8 mouse cellular contexts compared by ENCODE assay signal in genomic region chr1:120093482-120094134, GRCm38 (mm10). TPM values are rescaled to one million over a fixed set of nuclear protein-coding genes. Genes with fewer than 3 reads are reported as not detected.
A peak's percentile ranks its signal among the peaks of the same experiment; 100 is the strongest.
DNase-seq lines count a peak whose midpoint lies in the region; ATAC-seq and TF ChIP-seq lines count a peak whose summit lies in the region.
"Not testable (repeated sequence)": the region's sequence is repeated elsewhere in the genome, so short reads cannot be mapped to it uniquely, and the experiment has no call there.

No protein-coding gene starts in this region.

- DNase-seq in c-Kit-positive CD71-negative TER-119-negative erythroid progenitor cells, embryonic 14.5 days (ENCODE audit: low read depth): peak; percentile 73
- peak; percentile 90 for DNase-seq in forebrain, embryonic 11.5 days (ENCODE audit: low spot score)
- peak; percentile 89 to 93 for DNase-seq in heart, postnatal 10 days
- peak; percentile 81 to 92 for DNase-seq in layer of hippocampus, adult 2 months (ENCODE audit: low spot score in 2 of 2)
- DNase-seq in lung, adult 2 months: peak; percentile 89
- DNase-seq in ovary, postnatal 14 days (ENCODE audit: low spot score): peak; percentile 91
- peak; percentile 75 for DNase-seq in thymus, postnatal 0 days (ENCODE audit: low spot score)

- peak; percentile 85 for TF ChIP-seq CTCF in ES-Bruce4 (IDR thresholded peaks at IDR 0.05; ENCODE audit: low read depth, low read length)
- TF ChIP-seq CTCF in layer of hippocampus, adult 2 months (conservative IDR thresholded peaks at IDR 0.05): peak; percentile 84
- peak; percentile 98 for TF ChIP-seq CTCF in lung, adult 2 months (IDR thresholded peaks at IDR 0.05; ENCODE audit: insufficient read depth, low read length)

- WGBS in forebrain, embryonic 11.5 days: 52% methylated on average over 11 of the region's 14 CpGs
- WGBS in lung, adult 2 months: 48% methylated on average over 11 of the region's 14 CpGs

- H3K27me3 ChIP-seq in ES-Bruce4 (ENCODE audit: control insufficient read depth, insufficient read depth, low read length, poor library complexity, severe bottlenecking); forebrain, embryonic 11.5 days (ENCODE audit: control insufficient read depth, insufficient read depth, low read length): not testable (repeated sequence)

- intact Hi-C loops in heart, postnatal 10 days (cut with DNase I): loop anchor here (1.0 to 10.0 kb wide), 2 partner anchors 60 to 259 kb away; partner anchors contain the start of gene Ptpn4

- 0 out of 2 replicates have a peak, but pooled peaks have one; percentile 28 for TF ChIP-seq EP300 in ES-Bruce4 (IDR thresholded peaks at IDR 0.05; ENCODE audit: insufficient read depth, low read depth, low read length)

- not testable (repeated sequence) for H3K27ac ChIP-seq in ES-Bruce4 (ENCODE audit: insufficient read depth, low read length); forebrain, embryonic 11.5 days (ENCODE audit: low read depth, low read length); layer of hippocampus, adult 2 months

- H3K9me3 ChIP-seq in ES-Bruce4 (replicated peaks; ENCODE audit: control insufficient read depth, insufficient read depth, low read length, poor library complexity, severe bottlenecking): peaks cover 16% of the 10 kb centered on the region
- not testable (repeated sequence) for H3K9me3 ChIP-seq in forebrain, embryonic 11.5 days (ENCODE audit: control insufficient read depth, low read length)

- not testable (repeated sequence) for H3K9ac ChIP-seq in ES-Bruce4 (ENCODE audit: low read depth, poor library complexity, severe bottlenecking); forebrain, embryonic 11.5 days (ENCODE audit: low read length)

- ATAC-seq in forebrain, embryonic 11.5 days (replicated peaks; ENCODE audit: low FRiP score): peak; percentile 70

- H3K4me1 ChIP-seq in ES-Bruce4 (ENCODE audit: control insufficient read depth, insufficient read depth, low read length); forebrain, embryonic 11.5 days (replicated peaks; ENCODE audit: control insufficient read depth, insufficient read depth, low read length); lung, adult 2 months (ENCODE audit: control insufficient read depth, insufficient read depth, low read length): not testable (repeated sequence)

- H3K4me2 ChIP-seq in forebrain, embryonic 11.5 days (ENCODE audit: low read depth, low read length, severe bottlenecking): not testable (repeated sequence)

- not testable (repeated sequence) for H3K36me3 ChIP-seq in ES-Bruce4 (ENCODE audit: control insufficient read depth, insufficient read depth, low read length, poor library complexity, severe bottlenecking); forebrain, embryonic 11.5 days (ENCODE audit: control insufficient read depth, insufficient read depth, low read length)

- not testable (repeated sequence) for TF ChIP-seq POLR2A in ES-Bruce4 (IDR thresholded peaks at IDR 0.05; ENCODE audit: insufficient read depth, low read length); lung, adult 2 months (IDR thresholded peaks at IDR 0.05; ENCODE audit: borderline replicate concordance, extremely low read depth, low read depth, low read length)

- not testable (repeated sequence) for H3K4me3 ChIP-seq in ES-Bruce4 (ENCODE audit: low read depth, low read length); forebrain, embryonic 11.5 days (ENCODE audit: low read depth, low read length); layer of hippocampus, adult 2 months; lung, adult 2 months (replicated peaks; ENCODE audit: extremely low read depth, low read depth, low read length)

RNA-seq across cellular contexts. Expression of gene Tmem37, which starts 19.7 kb away (rescaled TPM):
- 15.5 and 17.8 TPM in 2 replicates for polyA plus RNA-seq in ES-Bruce4 (2011; ENCODE audit: insufficient read depth, insufficient read length, low read depth, missing spikeins)
- 5.3 and 6.9 TPM in 2 replicates for polyA plus RNA-seq in forebrain, embryonic 11.5 days (2014; fragmentation: Nextera tagmentation; extraction: Ambion mirVana)
- 1 to 10 TPM; 4.2 to 6.2 TPM for total RNA-seq in heart, postnatal 10 days (2021)
- 1 to 10 TPM; 1.1 to 1.4 TPM for total RNA-seq in layer of hippocampus, adult 2 months (2021)
- 78.9 and 80.0 TPM in 2 replicates for polyA plus RNA-seq in lung, adult 2 months (2012; rRNA removed)
- polyA plus RNA-seq in thymus, postnatal 0 days (2015; fragmentation: Nextera tagmentation; extraction: Ambion mirVana): 11.3 and 11.4 TPM in 2 replicates

RNA-seq across cellular contexts. Expression of gene Dbi, which starts 27.3 kb away (rescaled TPM):
- 319 and 354 TPM in 2 replicates for polyA plus RNA-seq in ES-Bruce4 (2011; ENCODE audit: insufficient read depth, insufficient read length, low read depth, missing spikeins)
- 783 and 824 TPM in 2 replicates for polyA plus RNA-seq in forebrain, embryonic 11.5 days (2014; fragmentation: Nextera tagmentation; extraction: Ambion mirVana)
- total RNA-seq in heart, postnatal 10 days (2021): 100 to 1,000 TPM; 424 to 472 TPM
- total RNA-seq in layer of hippocampus, adult 2 months (2021): 100 to 1,000 TPM; 338 to 346 TPM
- polyA plus RNA-seq in lung, adult 2 months (2012; rRNA removed): 193 and 281 TPM in 2 replicates
- 518 and 575 TPM in 2 replicates for polyA plus RNA-seq in thymus, postnatal 0 days (2015; fragmentation: Nextera tagmentation; extraction: Ambion mirVana)

RNA-seq across cellular contexts. Expression of gene 3110009E18Rik, which starts 27.4 kb away (rescaled TPM):
- polyA plus RNA-seq in ES-Bruce4 (2011; ENCODE audit: insufficient read depth, insufficient read length, low read depth, missing spikeins): 14.1 and 16.0 TPM in 2 replicates
- polyA plus RNA-seq in forebrain, embryonic 11.5 days (2014; fragmentation: Nextera tagmentation; extraction: Ambion mirVana): 19.6 and 23.1 TPM in 2 replicates
- 1 to 10 TPM; 4.5 to 7.0 TPM for total RNA-seq in heart, postnatal 10 days (2021)
- total RNA-seq in layer of hippocampus, adult 2 months (2021): 1 to 10 TPM; 7.1 to 7.8 TPM
- 1.5 and 1.7 TPM in 2 replicates for polyA plus RNA-seq in lung, adult 2 months (2012; rRNA removed)
- 55.5 and 56.4 TPM in 2 replicates for polyA plus RNA-seq in thymus, postnatal 0 days (2015; fragmentation: Nextera tagmentation; extraction: Ambion mirVana)
